Mouse (Mus musculus): ENCODE data around the gene Banp. TPM values are rescaled to one million over a fixed set of nuclear protein-coding genes. Genes with fewer than 3 reads are reported as not detected.

Gene Banp
- total RNA-seq, 2 experiments from 2014 or later = 25.4 to 37.4 TPM

GRCm38 (mm10) chr8:122018046-122018831 is 68.7 kb downstream of the Banp start:
- DNase-seq = peak; percentile 23 to 30

GRCm38 (mm10) chr8:122019162-122019561 is 69.6 kb downstream of the Banp start:
- DNase-seq = no peak

- DNase-seq = no peak
Observed at GRCm38 (mm10) chr8:122020050-122020771, 70.7 kb downstream of the Banp start.

- DNase-seq = no peak
Observed at GRCm38 (mm10) chr8:122021725-122022124, 72.2 kb downstream of the Banp start.

GRCm38 (mm10) chr8:122022274-122022673 is 72.7 kb downstream of the Banp start:
- DNase-seq = no peak

GRCm38 (mm10) chr8:122022705-122023104 is 73.2 kb downstream of the Banp start:
- no peak for DNase-seq

GRCm38 (mm10) chr8:122025546-122025945 is 76.0 kb downstream of the Banp start:
- DNase-seq = peak in 1 of 2 experiments; percentile 34

- DNase-seq = no peak
Observed at GRCm38 (mm10) chr8:122028116-122028515, 78.6 kb downstream of the Banp start.

GRCm38 (mm10) chr8:122030965-122031364 is 81.4 kb downstream of the Banp start:
- no peak for DNase-seq

GRCm38 (mm10) chr8:122032741-122033140 is 83.2 kb downstream of the Banp start:
- peak; percentile 74 for DNase-seq

GRCm38 (mm10) chr8:122035543-122035942 is 86.0 kb downstream of the Banp start:
- DNase-seq = no peak

- no peak for DNase-seq
Observed at GRCm38 (mm10) chr8:122036325-122036724, 86.8 kb downstream of the Banp start.

GRCm38 (mm10) chr8:122037279-122037678 is 87.7 kb downstream of the Banp start:
- no peak for DNase-seq

GRCm38 (mm10) chr8:122038076-122038475 is 88.5 kb downstream of the Banp start:
- DNase-seq = peak; percentile 60 to 75

GRCm38 (mm10) chr8:122039452-122039851 is 89.9 kb downstream of the Banp start:
- no peak for DNase-seq

- DNase-seq = peak in 1 of 2 experiments; percentile 13
Observed at GRCm38 (mm10) chr8:122047206-122047870, 97.8 kb downstream of the Banp start.

GRCm38 (mm10) chr8:122049266-122049665 is 99.7 kb downstream of the Banp start:
- DNase-seq = no peak

- DNase-seq = no peak
Observed at GRCm38 (mm10) chr8:122049923-122050322, 100.4 kb downstream of the Banp start.

- DNase-seq = no peak
Observed at GRCm38 (mm10) chr8:122050620-122051019, 101.1 kb downstream of the Banp start.

- DNase-seq = no peak
Observed at GRCm38 (mm10) chr8:122055321-122055720, 105.8 kb downstream of the Banp start.

- DNase-seq = no peak
Observed at GRCm38 (mm10) chr8:122056113-122056512, 106.6 kb downstream of the Banp start.

- no peak for DNase-seq
Observed at GRCm38 (mm10) chr8:122056882-122057281, 107.3 kb downstream of the Banp start.

GRCm38 (mm10) chr8:122058510-122058909 is 109.0 kb downstream of the Banp start:
- DNase-seq = no peak

Measured in adrenal gland, postnatal 36 days (tissue).